Mouse (Mus musculus) lung, postnatal 0 days (tissue): ENCODE measurements around the gene Pkn3.

Experiments used
- CTCF ChIP-seq: IDR thresholded peaks from 2 replicates; pipeline ENCODE4 v1.5.1; 2016; ENCODE audit warnings: antibody characterized with exemption, mild to moderate bottlenecking
- EP300 ChIP-seq: IDR thresholded peaks from 2 replicates; pipeline ENCODE4 v1.6.1; 2016; ENCODE audit warnings: antibody characterized with exemption, mild to moderate bottlenecking, control low read depth

GRCm38 (mm10) chr2:30112564-30112963, 35.1 kb downstream of the Pkn3 start:
- TF ChIP-seq CTCF (no peak), EP300 (no peak)
